Mouse (Mus musculus) monocyte, adult 2 months (primary cell): ENCODE measurements around the gene Gps2.
"Not testable (repeated sequence)": the region's sequence is repeated elsewhere in the genome, so short reads cannot be mapped to it uniquely, and the experiment has no call there.

Experiments
- DNase-seq, 2 experiments: peaks; one replicate each; pipeline ENCODE4 v3.0.0; 2022; ENCODE audit warnings: low spot score in 2 of 2, low read depth in 1 of 2

Gene Gps2

GRCm38 (mm10) chr11:69915667-69916627 lies 2.3 kb downstream of the Gps2 start:
- no peak for DNase-seq

GRCm38 (mm10) chr11:69916652-69917378 lies 3.1 kb downstream of the Gps2 start:
- not testable (repeated sequence) for DNase-seq

- DNase-seq = no peak
Measured at GRCm38 (mm10) chr11:69917379-69917948, 3.8 kb downstream of the Gps2 start.

GRCm38 (mm10) chr11:69918118-69918517 lies 4.4 kb downstream of the Gps2 start:
- DNase-seq = no peak

- DNase-seq = no peak
Measured at GRCm38 (mm10) chr11:69919053-69919452, 5.4 kb downstream of the Gps2 start.

GRCm38 (mm10) chr11:69919661-69920265 lies 6.1 kb downstream of the Gps2 start:
- peak; percentile 65 to 75 for DNase-seq

- DNase-seq = no peak
Measured at GRCm38 (mm10) chr11:69920266-69921031, 6.8 kb downstream of the Gps2 start.

- peak; percentile 100 for DNase-seq
Measured at GRCm38 (mm10) chr11:69921114-69922011, 7.7 kb downstream of the Gps2 start, which contains the start of gene Eif5a. TSS of gene Eif5a (minus strand) at chr11:69921958.

- DNase-seq = no peak
Measured at GRCm38 (mm10) chr11:69922012-69922756, 8.5 kb downstream of the Gps2 start.

- no peak for DNase-seq
Measured at GRCm38 (mm10) chr11:69922796-69923195, 9.1 kb downstream of the Gps2 start.

GRCm38 (mm10) chr11:69927501-69927900 lies 13.8 kb downstream of the Gps2 start:
- no peak for DNase-seq

GRCm38 (mm10) chr11:69929712-69930111 lies 16.0 kb downstream of the Gps2 start:
- no peak for DNase-seq

- DNase-seq = not testable (repeated sequence)
Measured at GRCm38 (mm10) chr11:69930176-69930575, 16.5 kb downstream of the Gps2 start.

- DNase-seq = no peak
Measured at GRCm38 (mm10) chr11:69930967-69931537, 17.4 kb downstream of the Gps2 start.

- DNase-seq = no peak
Measured at GRCm38 (mm10) chr11:69931769-69932168, 18.1 kb downstream of the Gps2 start.

GRCm38 (mm10) chr11:69932254-69932653 lies 18.6 kb downstream of the Gps2 start:
- DNase-seq = no peak

- DNase-seq = no peak
Measured at GRCm38 (mm10) chr11:69933066-69933465, 19.4 kb downstream of the Gps2 start.

- peak; percentile 70 to 82 for DNase-seq
Measured at GRCm38 (mm10) chr11:69934169-69934568, 20.5 kb downstream of the Gps2 start.
